Mouse (Mus musculus) small intestine, adult 2 months (tissue): ENCODE results near the gene Cmip.

Experiments used
- CTCF ChIP-seq: fragments of 200-500 bp; IDR thresholded peaks from 2 replicates; pipeline ENCODE4 v1.5.1; 2012; ENCODE audit warnings: low read depth, mild to moderate bottlenecking, control low read depth, inconsistent platforms, low read length, moderate library complexity, mixed read lengths; ENCODE audit not compliant: insufficient replicate concordance, insufficient read length; ENCODE audit errors: extremely low read depth
- POLR2A ChIP-seq: fragments of 200-500 bp; IDR thresholded peaks from 2 replicates; pipeline ENCODE4 v1.6.1; 2012; ENCODE audit warnings: low read depth, mild to moderate bottlenecking, control low read depth, inconsistent platforms, low read length, moderate library complexity

DNA sequence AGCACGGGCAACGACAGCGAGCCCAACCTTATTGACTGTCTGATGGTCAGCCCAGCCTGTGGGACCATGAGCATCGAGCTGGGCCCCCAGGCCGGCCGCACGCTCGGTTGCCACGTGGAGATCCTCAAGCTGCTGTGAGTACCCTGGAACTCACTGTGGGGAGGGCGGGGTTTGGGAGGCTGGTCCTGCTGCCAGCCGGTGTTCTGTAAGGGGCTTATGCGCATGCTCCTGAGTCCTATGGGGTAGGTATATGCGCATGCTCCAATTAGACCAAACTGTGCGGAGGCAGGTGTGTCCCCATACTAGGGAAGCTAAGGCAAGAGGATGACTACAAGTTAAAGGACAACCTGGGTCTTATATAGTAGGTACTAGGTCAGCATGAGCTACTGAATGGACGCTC lies 179.9 kb downstream of the Cmip start:
- no peak for TF ChIP-seq CTCF
- TF ChIP-seq POLR2A: no peak
